Mouse (Mus musculus): ENCODE data around the gene Thbs1.

DNA sequence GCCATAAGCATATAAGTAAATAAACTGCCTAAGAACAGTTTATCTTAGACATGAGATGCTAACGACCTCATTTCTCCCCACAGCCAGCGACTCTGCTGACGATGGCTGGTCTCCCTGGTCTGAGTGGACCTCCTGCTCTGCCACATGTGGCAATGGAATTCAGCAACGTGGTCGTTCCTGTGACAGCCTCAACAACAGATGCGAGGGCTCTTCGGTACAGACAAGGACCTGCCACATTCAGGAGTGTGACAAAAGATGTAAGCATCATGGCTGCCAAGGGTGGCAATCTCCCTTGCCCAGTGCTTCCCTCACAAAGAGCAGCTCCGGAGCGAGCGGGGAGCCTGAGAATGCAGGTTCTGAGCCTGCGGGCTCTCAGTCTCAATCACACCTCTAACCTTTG, 5.7 kb downstream of the Thbs1 start:
- TF ChIP-seq CTCF (IDR thresholded peaks at IDR 0.05; ENCODE audit: extremely low read depth, insufficient read length, insufficient replicate concordance, low read depth, low read length) (no peak), POLR2A (IDR thresholded peaks at IDR 0.05; ENCODE audit: low read depth, low read length) (no peak)
